In the genomic region with DNA sequence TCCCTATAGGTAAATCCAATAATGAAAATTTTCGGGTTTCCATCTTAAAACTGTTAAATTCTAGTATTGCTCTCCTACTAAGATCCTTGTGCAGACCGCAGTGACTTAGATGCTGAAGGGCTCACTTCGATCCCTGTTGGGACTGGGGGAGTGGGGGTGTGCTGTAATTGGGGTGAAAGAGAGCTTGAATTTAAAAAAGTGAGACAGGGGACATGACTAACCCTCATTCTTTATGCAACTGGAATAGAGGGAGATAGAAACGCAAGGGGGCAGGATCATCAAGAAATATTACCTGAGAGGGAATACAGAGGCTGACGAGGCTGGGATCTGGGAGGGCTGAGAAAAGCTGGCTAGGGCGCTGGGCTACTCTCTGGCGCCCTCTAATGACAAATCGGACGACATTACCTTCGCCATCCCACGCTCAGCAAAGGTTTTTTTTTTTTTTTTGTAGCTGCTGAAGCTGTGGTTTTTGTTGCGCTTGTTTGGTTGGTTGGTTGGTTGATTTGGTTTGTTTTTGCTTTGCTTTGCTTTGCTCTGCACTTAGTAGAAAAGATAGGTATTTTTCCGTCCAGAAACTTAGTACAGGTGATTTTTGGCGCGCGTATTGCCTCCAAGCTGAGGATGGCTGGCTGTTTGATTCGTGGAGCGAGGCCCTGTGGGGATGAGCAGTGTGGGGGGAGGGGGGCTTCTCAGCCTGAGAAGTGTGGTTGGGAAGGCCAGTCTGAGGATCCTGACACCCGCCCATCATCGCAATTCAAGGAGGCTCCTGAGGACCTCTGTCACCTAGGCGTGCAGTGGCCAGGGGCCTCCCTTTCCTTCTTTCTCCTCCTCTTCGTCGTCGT, we compare ENCODE assay signal across 8 mouse cellular contexts. TPM values are rescaled to one million over a fixed set of nuclear protein-coding genes. Genes with fewer than 3 reads are reported as not detected.
DNase-seq lines count a peak whose midpoint lies in the region; ATAC-seq and TF ChIP-seq lines count a peak whose summit lies in the region.

No protein-coding gene starts in this region.

- H3K9ac ChIP-seq in kidney, embryonic 16.5 days (replicated peaks; ENCODE audit: low read length), result no peak overlapping the region
- H3K9ac ChIP-seq in intestine, embryonic 16.5 days (ENCODE audit: low read depth, low read length), result no peak overlapping the region

- 5% methylated on average over 24 of the region's 24 CpGs for WGBS in kidney, embryonic 16.5 days
- 7% methylated on average over 24 of the region's 24 CpGs for WGBS in intestine, embryonic 16.5 days
- 5% methylated on average over 24 of the region's 24 CpGs for WGBS in olfactory bulb, adult 2 months

- H3K4me1 ChIP-seq in kidney, embryonic 16.5 days (ENCODE audit: insufficient read depth, low read length), result no peaks in the 10 kb centered on the region
- no peaks in the 10 kb centered on the region for H3K4me1 ChIP-seq in intestine, embryonic 16.5 days (ENCODE audit: control insufficient read depth, insufficient read depth, low read length)
- H3K4me1 ChIP-seq in olfactory bulb, adult 2 months (ENCODE audit: control insufficient read depth, insufficient read depth, low read length), result peaks cover 44% of the 10 kb centered on the region

- intact Hi-C loops in gastrocnemius, postnatal 14 days (cut with DNase I; ENCODE audit: low total_unique reads), result loop anchor here (10.0 kb wide), 1 partner anchor 684 kb away; no protein-coding TSS in a partner anchor

- peaks cover 92% of the 10 kb centered on the region for H3K27me3 ChIP-seq in kidney, embryonic 16.5 days (ENCODE audit: insufficient read depth, low read length)
- H3K27me3 ChIP-seq in intestine, embryonic 16.5 days (replicated peaks; ENCODE audit: control insufficient read depth, insufficient read depth, low read length), result peaks cover 60% of the 10 kb centered on the region

- H3K4me2 ChIP-seq in kidney, embryonic 16.5 days (replicated peaks; ENCODE audit: low read depth, low read length), result no peak overlapping the region
- H3K4me2 ChIP-seq in intestine, embryonic 16.5 days (ENCODE audit: low read depth, low read length), result no peak overlapping the region

- no peak overlapping the region for H3K27ac ChIP-seq in kidney, embryonic 16.5 days (ENCODE audit: low read length)
- H3K27ac ChIP-seq in intestine, embryonic 16.5 days (ENCODE audit: low read length), result no peak overlapping the region
- peak overlapping the region; percentile 97 for H3K27ac ChIP-seq in olfactory bulb, adult 2 months (ENCODE audit: insufficient read depth, low read depth, low read length)

- no peak overlapping the region for H3K4me3 ChIP-seq in kidney, embryonic 16.5 days (ENCODE audit: low read length)
- H3K4me3 ChIP-seq in intestine, embryonic 16.5 days (ENCODE audit: low read length), result no peak overlapping the region
- peak overlapping the region; percentile 63 for H3K4me3 ChIP-seq in olfactory bulb, adult 2 months (ENCODE audit: insufficient read depth, low read depth, low read length)

- no peak for DNase-seq in kidney, adult 9 months
- peak; percentile 14 for DNase-seq in NIH3T3 (ENCODE audit: low read depth)
- peak; percentile 84 for DNase-seq in embryo, embryonic 11 days
- no peak for DNase-seq in gastrocnemius, postnatal 14 days
- no peak for DNase-seq in urinary bladder, adult 18-20 months (ENCODE audit: low spot score in 2 of 2)

- TF ChIP-seq POLR2A in olfactory bulb, adult 2 months (IDR thresholded peaks at IDR 0.05; ENCODE audit: insufficient read depth, low read depth, low read length), result no peak

- no peaks in the 10 kb centered on the region for H3K9me3 ChIP-seq in kidney, embryonic 16.5 days (ENCODE audit: low read length)
- no peaks in the 10 kb centered on the region for H3K9me3 ChIP-seq in intestine, embryonic 16.5 days (ENCODE audit: control insufficient read depth, low read length)

- ATAC-seq in kidney, embryonic 16.5 days (ENCODE audit: low FRiP score, low TSS enrichment), result peak; percentile 72; the same call in 1 of the 2 replicates
- peak; percentile 66 for ATAC-seq in intestine, embryonic 16.5 days

- no peaks in the 10 kb centered on the region for H3K36me3 ChIP-seq in kidney, embryonic 16.5 days (ENCODE audit: insufficient read depth, low read length)
- no peaks in the 10 kb centered on the region for H3K36me3 ChIP-seq in intestine, embryonic 16.5 days (ENCODE audit: control insufficient read depth, insufficient read depth, low read length)

- peak; percentile 64 for TF ChIP-seq CTCF in olfactory bulb, adult 2 months (IDR thresholded peaks at IDR 0.05; ENCODE audit: insufficient read depth, low read depth, low read length)

RNA-seq across cellular contexts. Expression of a gene that starts 11.0 kb away (rescaled TPM):
- not detected in 2 replicates for polyA plus RNA-seq in kidney, embryonic 16.5 days (2015; fragmentation: Nextera tagmentation; extraction: Ambion mirVana)
- 0.12 and 0.24 TPM in 2 replicates for polyA plus RNA-seq in intestine, embryonic 16.5 days (2015; fragmentation: Nextera tagmentation; extraction: Ambion mirVana)
- polyA plus RNA-seq in olfactory bulb, adult 2 months (2012; ENCODE audit: insufficient read depth, insufficient read length, low replicate concordance, missing spikeins), result not detected in 2 replicates
- under 1 TPM in 1 of 2 experiments, not detected in 1; 0.39 TPM for total RNA-seq in gastrocnemius, postnatal 14 days (2021)

Comparison
In these comparisons a context has a peak if more than half of its experiments do, and no peak if none do; other contexts are left out.
1. DNase-seq: peak in NIH3T3 (single experiment) and embryo, embryonic 11 days (single experiment); none in kidney, adult 9 months (single experiment), gastrocnemius, postnatal 14 days (single experiment) and urinary bladder, adult 18-20 months (0 of 2).